Mouse (Mus musculus) myocyte (in vitro differentiated cells): ENCODE measurements at regions not wholly inside any gene's neighbourhood (a gene's known extent, or its start where the extent isn't known, plus 50 kb on each side); places are given as distances from the start of the nearest gene placed in this dataset.

Source experiments
- CEBPB ChIP-seq: IDR thresholded peaks from 2 replicates; pipeline ENCODE4 v1.6.1; 2011; ENCODE audit warnings: mild to moderate bottlenecking, moderate library complexity; ENCODE audit not compliant: poor library complexity, insufficient read depth, severe bottlenecking
- E2F4 ChIP-seq: IDR thresholded peaks from one replicate; pipeline ENCODE4 v1.6.1; 2011; ENCODE audit warnings: mild to moderate bottlenecking, control low read depth, moderate library complexity; ENCODE audit not compliant: insufficient read depth
- MAX ChIP-seq: IDR thresholded peaks from one replicate; pipeline ENCODE4 v1.6.1; 2011; ENCODE audit warnings: low read depth, mild to moderate bottlenecking, control low read depth
- MYOD1 ChIP-seq, 3 experiments: IDR thresholded peaks; one replicate each; pipeline ENCODE4 v1.6.1; 2011; ENCODE audit warnings: control low read depth in 2 of 3, low read depth in 2 of 3, mild to moderate bottlenecking in 2 of 3, moderate library complexity in 1 of 3; ENCODE audit not compliant: insufficient read length in 2 of 3, control insufficient read depth in 1 of 3
- POLR2A ChIP-seq: IDR thresholded peaks from one replicate; pipeline ENCODE4 v1.6.1; 2011; ENCODE audit warnings: low read depth, mild to moderate bottlenecking, control low read depth, moderate library complexity; ENCODE audit not compliant: insufficient read length
- POLR2AphosphoS2 ChIP-seq: IDR thresholded peaks from one replicate; pipeline ENCODE4 v1.6.1; 2011; ENCODE audit warnings: low read depth, control low read depth; ENCODE audit not compliant: insufficient read length
- SRF ChIP-seq: IDR thresholded peaks from one replicate; pipeline ENCODE4 v1.6.1; 2011; ENCODE audit warnings: low read depth; ENCODE audit not compliant: control insufficient read depth, insufficient read length
- TCF12 ChIP-seq: IDR thresholded peaks from one replicate; pipeline ENCODE4 v1.6.1; 2011; ENCODE audit warnings: mild to moderate bottlenecking, control low read depth; ENCODE audit not compliant: poor library complexity, insufficient read depth, severe bottlenecking
- USF1 ChIP-seq: IDR thresholded peaks from one replicate; pipeline ENCODE4 v1.6.1; 2011; ENCODE audit warnings: low read depth, mild to moderate bottlenecking, control low read depth, moderate library complexity

- TF ChIP-seq MAX (no peak), CEBPB (no peak), POLR2AphosphoS2 (no peak), POLR2A (no peak), SRF (no peak), USF1 (no peak), E2F4 (no peak), MYOD1 (IDR thresholded peaks at IDR 0.05; ENCODE audit: control insufficient read depth in 1 of 3, insufficient read length in 2 of 3, low read depth in 2 of 3) (no peak), TCF12 (no peak)
Measured at GRCm38 (mm10) chr11:17842642-17843041, 111.0 kb downstream of the Etaa1 start.
